22 mouse cellular contexts compared by ENCODE assay signal in genomic region chr12:55019421-55019877, GRCm38 (mm10). TPM values are rescaled to one million over a fixed set of nuclear protein-coding genes. Genes with fewer than 3 reads are reported as not detected.
A peak's percentile ranks its signal among the peaks of the same experiment; 100 is the strongest.
DNase-seq lines count a peak whose midpoint lies in the region; ATAC-seq and TF ChIP-seq lines count a peak whose summit lies in the region.
"Had no signal": no experiment of that assay in that cellular context is flagged by ENCODE, and none has a peak within 500 bp of the region (broad histone marks: within the 10 kb centered on the region; RNA-seq: fewer than 3 reads in every experiment).

No protein-coding gene starts in this region.

- no peak overlapping the region for H3K27ac ChIP-seq in liver, adult 2 months (replicated peaks; ENCODE audit: insufficient read depth, low read depth, low read length)
- H3K27ac ChIP-seq in CH12.LX (ENCODE audit: insufficient read depth, low read depth): peak overlapping the region; percentile 92
- H3K27ac ChIP-seq: hindbrain, postnatal 0 days had no signal

- no peak for TF ChIP-seq CTCF in liver, adult 2 months (IDR thresholded peaks at IDR 0.05; ENCODE audit: low read depth, low read length)
- TF ChIP-seq CTCF in CH12.LX (conservative IDR thresholded peaks at IDR 0.05 in 1 of 2, IDR thresholded peaks at IDR 0.05 in 1 of 2; ENCODE audit: low read depth in 2 of 2, low read length in 2 of 2): no peak

- intact Hi-C loops in left cerebral cortex, postnatal 10 days (cut with DNase I): no loop called here

- in situ Hi-C loops in CH12.LX (cut with MboI; ENCODE audit: low pct_ligation_motif_present, low pct_unique_long_range_greater_than_20kb, low sequenced_read_pairs): no loop called here

- no peak overlapping the region for H3K4me3 ChIP-seq in liver, adult 2 months (ENCODE audit: insufficient read depth, low read depth, low read length)
- H3K4me3 ChIP-seq in CH12.LX (replicated peaks in 1 of 3; ENCODE audit: low read depth in 2 of 3, low read length in 2 of 3, poor library complexity in 1 of 3): peak overlapping the region in 1 of 3 experiments; percentile 32
- H3K4me3 ChIP-seq: erythroblast, embryonic 14.5 days had no signal

- 81% methylated on average over 7 of the region's 7 CpGs for WGBS in liver, adult 2 months

- no peaks in the 10 kb centered on the region for H3K27me3 ChIP-seq in liver, adult 2 months (ENCODE audit: control insufficient read depth, insufficient read depth, low read length)
- H3K27me3 ChIP-seq in CH12.LX (replicated peaks): no peaks in the 10 kb centered on the region
- H3K27me3 ChIP-seq: Patski had no signal

- H3K4me1 ChIP-seq in liver, adult 2 months (ENCODE audit: control insufficient read depth, insufficient read depth, low read length): no peaks in the 10 kb centered on the region
- peaks cover 7 to 51% of the 10 kb centered on the region in 2 experiments; a peak in 3 of 4 replicates for H3K4me1 ChIP-seq in CH12.LX (ENCODE audit: control insufficient read depth in 1 of 2, insufficient read depth in 2 of 2)

- DNase-seq in liver, adult 2 months (ENCODE audit: extremely low read depth, low read depth, low spot score): peak; percentile 17
- no peak for DNase-seq in liver
- peak; percentile 89 for DNase-seq in CH12.LX (ENCODE audit: extremely low read depth)
- DNase-seq in cerebellum, adult 9-10 months: no peak
- DNase-seq in left cerebral cortex, postnatal 10 days (ENCODE audit: extremely low spot score in 1 of 2, low spot score in 2 of 2): no peak
- no peak for DNase-seq in kidney, postnatal 36 days
- DNase-seq: cerebellum, adult 8-10 months; forebrain, postnatal 0 days; gastrocnemius, postnatal 25 days; kidney, adult 8-10 months; right cerebral cortex, postnatal 4 days had no signal

- dilution Hi-C loops in CH12.LX (cut with MboI; ENCODE audit: extremely low pct_ligation_motif_present, extremely low pct_unique_long_range_greater_than_20kb, low sequenced_read_pairs): no loop called here

- peaks cover 3% of the 10 kb centered on the region for H3K9me3 ChIP-seq in CH12.LX (replicated peaks; ENCODE audit: low read length)

- H3K79me2 ChIP-seq in liver, adult 2 months (ENCODE audit: control insufficient read depth, insufficient read depth, low read length): no peaks in the 10 kb centered on the region
- no peaks in the 10 kb centered on the region for H3K79me2 ChIP-seq in CH12.LX (replicated peaks; ENCODE audit: control insufficient read depth, extremely low read depth, insufficient read depth, poor library complexity, severe bottlenecking)

- ATAC-seq in common myeloid progenitor, adult 5-6 weeks (replicated peaks; ENCODE audit: low read depth, poor library complexity, severe bottlenecking): peak; percentile 81
- ATAC-seq in megakaryocyte progenitor cell, adult 5-6 weeks (replicated peaks; ENCODE audit: poor library complexity): peak; percentile 73
- ATAC-seq: forebrain, postnatal 0 days; hindbrain, postnatal 0 days; Patski had no signal

- no peak overlapping the region for H3K9ac ChIP-seq in liver, adult 2 months (ENCODE audit: low read depth, low read length)
- 0 out of 2 replicates have a peak overlapping the region, but pooled peaks have one; percentile 20 for H3K9ac ChIP-seq in CH12.LX (ENCODE audit: insufficient read depth, low read depth)
- H3K9ac ChIP-seq: forebrain, postnatal 0 days had no signal

- TF ChIP-seq RAD21 in CH12.LX (IDR thresholded peaks at IDR 0.05; ENCODE audit: low read depth, low read length): no peak

- H3K4me2 ChIP-seq in CH12.LX (ENCODE audit: insufficient read depth, low read depth, poor library complexity, severe bottlenecking): peak overlapping the region; percentile 53

- peak; percentile 91 for TF ChIP-seq EP300 in CH12.LX (IDR thresholded peaks at IDR 0.05; ENCODE audit: low read length)

- TF ChIP-seq POLR2A in liver, adult 2 months (IDR thresholded peaks at IDR 0.05; ENCODE audit: extremely low read depth, insufficient read depth, low read length): no peak
- peak; percentile 25; the same call in 1 of the 2 replicates for TF ChIP-seq POLR2A in CH12.LX (IDR thresholded peaks at IDR 0.05; ENCODE audit: low read depth, low read length)

- H3K36me3 ChIP-seq in liver, adult 2 months (ENCODE audit: control insufficient read depth, insufficient read depth, low read length): no peaks in the 10 kb centered on the region
- no peaks in the 10 kb centered on the region for H3K36me3 ChIP-seq in CH12.LX (replicated peaks in 1 of 2; ENCODE audit: control insufficient read depth in 1 of 2, insufficient read depth in 1 of 2, low read length in 1 of 2)

TF ChIP-seq in CH12.LX, 34 proteins besides CTCF, POLR2A, EP300 and RAD21:
- TF ChIP-seq E2F4 (IDR thresholded peaks at IDR 0.05; ENCODE audit: insufficient replicate concordance, low read depth, low read length): no peak
- peak; percentile 70 for TF ChIP-seq RCOR1 (conservative IDR thresholded peaks at IDR 0.05; ENCODE audit: low read depth, low read length)
- peak; percentile 16; the same call in 1 of the 2 replicates for TF ChIP-seq TBP (conservative IDR thresholded peaks at IDR 0.05; ENCODE audit: low read depth, low read length)
- TF ChIP-seq NELFE (IDR thresholded peaks at IDR 0.05; ENCODE audit: low read depth, low read length): no peak; the same call in 1 of the 2 replicates
- peak; percentile 17; the same call in 1 of the 2 replicates for TF ChIP-seq HCFC1 (IDR thresholded peaks at IDR 0.05; ENCODE audit: low read depth, low read length)
- TF ChIP-seq MYC (IDR thresholded peaks at IDR 0.05; ENCODE audit: low read depth, low read length): peak; percentile 30; the same call in 1 of the 2 replicates
- TF ChIP-seq BHLHE40 (IDR thresholded peaks at IDR 0.05; ENCODE audit: low read depth, low read length): peak; percentile 64
- TF ChIP-seq MEF2A (IDR thresholded peaks at IDR 0.05; ENCODE audit: borderline replicate concordance, low read depth, low read length): peak; percentile 68; the same call in 1 of the 2 replicates
- no peak for TF ChIP-seq ZNF384 (IDR thresholded peaks at IDR 0.05; ENCODE audit: low read depth, low read length)
- TF ChIP-seq IRF4 (IDR thresholded peaks at IDR 0.05; ENCODE audit: low read depth, low read length): peak; percentile 95
- peak; percentile 66 for TF ChIP-seq ETS1 (conservative IDR thresholded peaks at IDR 0.05; ENCODE audit: low read depth, low read length)
- peak; percentile 51; the same call in 1 of the 2 replicates for TF ChIP-seq TCF12 (IDR thresholded peaks at IDR 0.05; ENCODE audit: low read depth, low read length)
- TF ChIP-seq MAX (IDR thresholded peaks at IDR 0.05; ENCODE audit: low read length): peak; percentile 45
- no peak for TF ChIP-seq KAT2A (IDR thresholded peaks at IDR 0.05; ENCODE audit: insufficient replicate concordance, low read length)
- peak; percentile 74 for TF ChIP-seq ELF1 (IDR thresholded peaks at IDR 0.05; ENCODE audit: low read depth, low read length)

RNA-seq across cellular contexts. Expression of gene Baz1a, which starts 5.3 kb away (rescaled TPM):
- total RNA-seq in liver, adult 2 months (2014; rRNA removed): 5.2 and 6.8 TPM in 2 replicates
- 1.4 and 1.6 TPM in 2 replicates for polyA plus RNA-seq in liver, adult 2 months (2012; rRNA removed)
- total RNA-seq in CH12.LX (2012; rRNA removed): 41.7 and 51.2 TPM in 2 replicates
- 89.0 and 95.0 TPM in 2 replicates for total RNA-seq in CH12.LX (2014; rRNA removed)
- polyA plus RNA-seq in CH12.LX (2012; ENCODE audit: insufficient read length, low read depth): 55.6 and 56.0 TPM in 2 replicates
- 98.0 and 152 TPM in 2 replicates for total RNA-seq in common myeloid progenitor, adult 5-6 weeks (2017)
- total RNA-seq in megakaryocyte progenitor cell, adult 5-6 weeks (2015): 367 and 372 TPM in 2 replicates
- total RNA-seq in megakaryocyte progenitor cell, adult 5-6 weeks (2017): 151 and 171 TPM in 2 replicates
- total RNA-seq in left cerebral cortex, postnatal 10 days (2021): 1 to 10 TPM; 2.3 to 2.9 TPM

RNA-seq across cellular contexts. Expression of gene Gm20403, which starts 33.1 kb away (rescaled TPM):
- not detected in 2 replicates for total RNA-seq in liver, adult 2 months (2014; rRNA removed)
- polyA plus RNA-seq in liver, adult 2 months (2012; rRNA removed): not detected in 2 replicates
- total RNA-seq in CH12.LX (2012; rRNA removed) (not detected in 2 replicates), CH12.LX (2014; rRNA removed) (not detected in 2 replicates)
- not detected in 2 replicates for polyA plus RNA-seq in CH12.LX (2012; ENCODE audit: insufficient read length, low read depth)
- total RNA-seq in common myeloid progenitor, adult 5-6 weeks (2017): not detected in 2 replicates
- not detected in 2 replicates for total RNA-seq in megakaryocyte progenitor cell, adult 5-6 weeks (2015)
- total RNA-seq in megakaryocyte progenitor cell, adult 5-6 weeks (2017): not detected in 2 replicates
- total RNA-seq in left cerebral cortex, postnatal 10 days (2021): not detected
- total RNA-seq: forebrain, postnatal 0 days; gastrocnemius, postnatal 25 days; hindbrain, postnatal 0 days; megakaryocyte-erythroid progenitor cell, adult 5-6 weeks had no signal
- polyA plus RNA-seq: brain, embryonic 14.5 days; forebrain, postnatal 0 days; heart, embryonic 16.5 days; hindbrain, postnatal 0 days; limb, embryonic 14.5 days; testis, adult 2 months; urinary bladder, adult 2 months had no signal

Comparison
In these comparisons a context has a peak if more than half of its experiments do, and no peak if none do; other contexts are left out.
1. DNase-seq: peak in liver, adult 2 months (single experiment) and CH12.LX (single experiment); none in liver (single experiment), cerebellum, adult 9-10 months (single experiment), left cerebral cortex, postnatal 10 days (0 of 2) and kidney, postnatal 36 days (0 of 2).